Mouse (Mus musculus) E14TG2a.4 (cell line): ENCODE results near the gene Coq10a.

Source experiments
- CTCF ChIP-seq: conservative IDR thresholded peaks from 2 replicates; pipeline ENCODE4 v1.5.1; 2014; ENCODE audit warnings: low read length
- POU5F1 ChIP-seq: IDR thresholded peaks from 2 replicates; pipeline ENCODE4 v1.6.1; 2014; ENCODE audit warnings: low read length, borderline replicate concordance

- TF ChIP-seq CTCF = no peak
- TF ChIP-seq POU5F1 = no peak
Measured at GRCm38 (mm10) chr10:128336195-128336594, 32.6 kb downstream of the Coq10a start.
